29 mouse cellular contexts compared by ENCODE assay signal in genomic region chr11:119377326-119377725, GRCm38 (mm10). TPM values are rescaled to one million over a fixed set of nuclear protein-coding genes. Genes with fewer than 3 reads are reported as not detected.
DNase-seq lines count a peak whose midpoint lies in the region; ATAC-seq and TF ChIP-seq lines count a peak whose summit lies in the region.
"Had no signal": no experiment of that assay in that cellular context is flagged by ENCODE, and none has a peak within 500 bp of the region (broad histone marks: within the 10 kb centered on the region; RNA-seq: fewer than 3 reads in every experiment).

No protein-coding gene starts in this region.

- intact Hi-C loops in heart, postnatal 25 days (cut with DNase I): no loop called here

- no peak overlapping the region for H3K4me3 ChIP-seq in bone marrow, adult 2 months (replicated peaks; ENCODE audit: control insufficient read depth, low read depth, low read length)
- no peak overlapping the region for H3K4me3 ChIP-seq in macrophage (ENCODE audit: inconsistent target)
- H3K4me3 ChIP-seq: embryonic facial prominence, embryonic 10.5 days; embryonic facial prominence, embryonic 15.5 days; hindbrain, embryonic 13.5 days; limb, embryonic 12.5 days; midbrain, embryonic 12.5 days; stomach, embryonic 15.5 days had no signal

- 56% methylated on average over 11 of the region's 11 CpGs for WGBS in bone marrow, adult 2 months
- WGBS in macrophage (ENCODE audit: missing documents): 54% methylated on average over 11 of the region's 11 CpGs

- H3K36me3 ChIP-seq in macrophage (ENCODE audit: inconsistent target): peaks cover 46% of the 10 kb centered on the region

- TF ChIP-seq CTCF in bone marrow, adult 2 months (IDR thresholded peaks at IDR 0.05; ENCODE audit: control insufficient read depth, insufficient read depth, low read length): no peak

- no peaks in the 10 kb centered on the region for H3K79me2 ChIP-seq in macrophage (ENCODE audit: inconsistent target)

- no peak for TF ChIP-seq POLR2A in bone marrow, adult 2 months (IDR thresholded peaks at IDR 0.05; ENCODE audit: borderline replicate concordance, control insufficient read depth, low read depth, low read length)

- peak overlapping the region; percentile 83 for H3K27ac ChIP-seq in bone marrow, adult 2 months (ENCODE audit: control insufficient read depth, insufficient read depth, low read depth, low read length, poor library complexity)
- H3K27ac ChIP-seq in macrophage: peak overlapping the region; percentile 50
- H3K27ac ChIP-seq: embryonic facial prominence, embryonic 10.5 days; embryonic facial prominence, embryonic 15.5 days; hindbrain, embryonic 13.5 days; kidney, postnatal 0 days; limb, embryonic 12.5 days; liver, embryonic 14.5 days; midbrain, embryonic 12.5 days; stomach, embryonic 15.5 days had no signal

- peaks cover 10% of the 10 kb centered on the region; the same call in 1 of the 2 replicates for H3K4me1 ChIP-seq in bone marrow, adult 2 months (ENCODE audit: control insufficient read depth, insufficient read depth, low read length)
- H3K4me1 ChIP-seq: embryonic facial prominence, embryonic 15.5 days; hindbrain, embryonic 13.5 days; midbrain, embryonic 12.5 days had no signal

- peak; percentile 59 for ATAC-seq in neutrophil, adult 5-6 weeks (ENCODE audit: extremely low read depth, insufficient number of reproducible peaks, low FRiP score, poor library complexity, severe bottlenecking)
- ATAC-seq: activated CD4-positive, CD25-positive, alpha-beta regulatory T cell, adult 4 months; forebrain, embryonic 14.5 days; intestine, embryonic 16.5 days had no signal

- peak; percentile 88 for DNase-seq in heart, adult 11 months
- no peak for DNase-seq in heart, postnatal 25 days (ENCODE audit: low spot score)
- no peak for DNase-seq in c-Kit-positive CD71-positive TER-119-positive erythroid progenitor cells, embryonic 14.5 days (ENCODE audit: low spot score)
- no peak for DNase-seq in kidney, postnatal 36 days
- DNase-seq: adrenal gland, adult 8-10 months; cerebellum, adult 18-20 months; cerebellum, postnatal 10 days; gastrocnemius, postnatal 14 days; heart, adult 18-20 months; heart, postnatal 4 days; kidney, adult 8-10 months; layer of hippocampus, adult 9-11 months; lung, postnatal 10 days; retina, postnatal 1 day; right cerebral cortex, postnatal 14 days had no signal

RNA-seq across cellular contexts. Expression of gene Rnf213, which starts 15.6 kb away (rescaled TPM):
- 10 to 100 TPM; 14.6 TPM for total RNA-seq in heart, postnatal 25 days (2021)
- 18.8 and 27.7 TPM in 2 replicates for polyA plus RNA-seq in bone marrow, adult 2 months (2011; ENCODE audit: insufficient read depth, insufficient read length, low replicate concordance, missing spikeins)
- 1,000 to 10,000 TPM in 24 of 26 experiments, 100 to 1,000 TPM in 2; 863 to 6,071 (median 2,924) TPM for total RNA-seq in macrophage (2018; cell fraction: chromatin; rRNA removed)
- total RNA-seq in macrophage (2018; cell fraction: cytosol; rRNA removed): 1,000 to 10,000 TPM in 6 of 26 experiments, 100 to 1,000 TPM in 20; 270 to 1,278 (median 522) TPM
- total RNA-seq in macrophage (2018; cell fraction: nucleus; rRNA removed): 1,000 to 10,000 TPM in 16 of 26 experiments, 100 to 1,000 TPM in 10; 480 to 3,234 (median 2,295) TPM
- polyA plus RNA-seq in macrophage (2018): 207 to 477 TPM (median 276 TPM) in 3 replicates
- 126 and 130 TPM in 2 replicates for total RNA-seq in neutrophil, adult 5-6 weeks (2017)

RNA-seq across cellular contexts. Expression of gene Slc26a11, which starts 22.0 kb away (rescaled TPM):
- 1 to 10 TPM; 2.3 to 2.8 TPM for total RNA-seq in heart, postnatal 25 days (2021)
- 3.3 and 6.2 TPM in 2 replicates for polyA plus RNA-seq in bone marrow, adult 2 months (2011; ENCODE audit: insufficient read depth, insufficient read length, low replicate concordance, missing spikeins)
- 100 to 1,000 TPM in 9 of 26 experiments, 10 to 100 TPM in 17; 15.5 to 377 (median 67.8) TPM for total RNA-seq in macrophage (2018; cell fraction: chromatin; rRNA removed)
- total RNA-seq in macrophage (2018; cell fraction: cytosol; rRNA removed): 10 to 100 TPM in 25 of 26 experiments, 1 to 10 TPM in 1; 9.5 to 65.6 (median 19.1) TPM
- total RNA-seq in macrophage (2018; cell fraction: nucleus; rRNA removed): 100 to 1,000 TPM in 9 of 26 experiments, 10 to 100 TPM in 17; 14.8 to 287 (median 44.4) TPM
- 18.1 to 63.0 TPM (median 27.9 TPM) in 3 replicates for polyA plus RNA-seq in macrophage (2018)
- total RNA-seq in neutrophil, adult 5-6 weeks (2017): 18.0 and 23.0 TPM in 2 replicates

RNA-seq across cellular contexts. Expression of gene Sgsh, which starts 22.0 kb away (rescaled TPM):
- 1 to 10 TPM; 4.8 to 5.1 TPM for total RNA-seq in heart, postnatal 25 days (2021)
- 5.6 and 12.0 TPM in 2 replicates for polyA plus RNA-seq in bone marrow, adult 2 months (2011; ENCODE audit: insufficient read depth, insufficient read length, low replicate concordance, missing spikeins)
- total RNA-seq in macrophage (2018; cell fraction: chromatin; rRNA removed): 10 to 100 TPM in 16 of 26 experiments, 1 to 10 TPM in 10; 1.5 to 56.9 (median 13.5) TPM
- 10 to 100 TPM; 22.7 to 73.8 (median 37.7) TPM for total RNA-seq in macrophage (2018; cell fraction: cytosol; rRNA removed)
- total RNA-seq in macrophage (2018; cell fraction: nucleus; rRNA removed): 10 to 100 TPM in 25 of 26 experiments, 1 to 10 TPM in 1; 8.5 to 92.5 (median 49.4) TPM
- polyA plus RNA-seq in macrophage (2018): 29.1 to 46.3 TPM (median 41.6 TPM) in 3 replicates
- 15.7 and 17.9 TPM in 2 replicates for total RNA-seq in neutrophil, adult 5-6 weeks (2017)
